Mouse (Mus musculus) central nervous system, embryonic 14 days (tissue): ENCODE results near the gene Cnbd2. TPM values are rescaled to one million over a fixed set of nuclear protein-coding genes. Genes with fewer than 3 reads are reported as not detected.

ENCODE experiments used
- polyA plus RNA-seq: library from polyadenylated mRNA; depleted of rRNA; stranded (reverse); fragments of >200 nt; gene quantifications from 2 replicates; pipeline ENCODE4 v1.2.3, GENCODE M21; 2012; rRNA removed

Gene Cnbd2
- 4.8 and 5.8 TPM in 2 replicates for polyA plus RNA-seq

DNA sequence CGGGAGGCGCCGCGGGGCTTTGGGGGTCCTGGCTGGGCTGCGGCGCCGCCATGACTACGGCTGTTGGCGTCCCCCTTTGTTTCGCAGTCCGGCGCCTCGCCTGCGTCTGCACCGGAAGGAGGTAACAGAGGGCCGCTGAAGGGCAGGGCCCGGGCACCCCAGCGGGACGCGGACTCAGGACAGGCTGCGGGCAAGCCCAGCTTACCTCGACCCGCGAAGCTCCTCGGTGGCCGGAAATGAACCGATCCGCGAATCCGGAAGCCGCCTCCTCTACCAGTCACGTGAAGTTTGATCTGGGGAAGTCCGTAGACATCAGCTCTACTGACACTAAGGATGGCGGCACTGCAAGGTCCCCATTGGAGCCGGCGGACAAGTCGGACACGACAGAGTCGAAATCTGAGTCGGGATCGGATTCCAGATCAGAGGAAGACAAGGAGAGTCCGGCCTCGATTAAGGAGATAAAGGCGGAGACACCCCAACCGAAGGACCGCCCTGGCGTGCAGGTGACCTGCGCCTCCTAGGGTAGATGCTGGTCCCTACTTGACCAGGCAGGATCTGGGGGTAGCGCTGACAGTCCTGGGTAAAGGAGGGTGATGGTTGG is at the start of gene Cnbd2, which contains the start of gene Scand1:
Gene Cnbd2 (plus strand): TSS at position 3 of the 601 bp plus-strand sequence.
Gene Scand1 (minus strand): TSS at position 408 of the 601 bp plus-strand sequence.

GRCm38 (mm10) chr2:156420694-156421380 is 108.7 kb downstream of the Cnbd2 start, which contains the start of gene Epb41l1:
TSS of gene Epb41l1 (plus strand) at chr2:156420909.

Other genes with a start within 250 kb of the Cnbd2 start
- gene Spag4, start 247.1 kb upstream of the Cnbd2 start, polyA plus RNA-seq: 9.0 and 11.0 TPM in 2 replicates
- 72.3 and 85.1 TPM in 2 replicates for gene Cpne1, start 200.3 kb upstream of the Cnbd2 start, polyA plus RNA-seq
- 25.2 and 25.7 TPM in 2 replicates for gene Rbm12, start 200.3 kb upstream of the Cnbd2 start, polyA plus RNA-seq
- gene Gm28036, start 185.2 kb upstream of the Cnbd2 start, polyA plus RNA-seq: 12.9 and 13.2 TPM in 2 replicates
- 400 and 406 TPM in 2 replicates for gene Romo1, start 168.3 kb upstream of the Cnbd2 start, polyA plus RNA-seq
- 31.2 and 36.0 TPM in 2 replicates for gene Nfs1, start 168.1 kb upstream of the Cnbd2 start, polyA plus RNA-seq
- gene Rbm39, start 132.1 kb upstream of the Cnbd2 start, polyA plus RNA-seq: 194 and 214 TPM in 2 replicates
- 26.2 and 28.2 TPM in 2 replicates for gene Phf20, start 115.8 kb upstream of the Cnbd2 start, polyA plus RNA-seq
- 109 and 118 TPM in 2 replicates for gene Scand1, start 405 bp downstream of the Cnbd2 start, polyA plus RNA-seq
- gene Epb41l1, start 108.6 kb downstream of the Cnbd2 start, polyA plus RNA-seq: 63.3 and 70.0 TPM in 2 replicates
- gene Aar2, start 235.3 kb downstream of the Cnbd2 start, polyA plus RNA-seq: 28.3 and 28.9 TPM in 2 replicates